Mouse (Mus musculus) thymus, adult 18-20 months (tissue): ENCODE measurements at regions not wholly inside any gene's neighbourhood (a gene's known extent, or its start where the extent isn't known, plus 50 kb on each side); places are given as distances from the start of the nearest gene placed in this dataset.

Experiments used
- DNase-seq, 2 experiments: peaks; one replicate each; pipeline ENCODE4 v3.0.0; 2022; ENCODE audit warnings: mixed read lengths in 2 of 2

DNA sequence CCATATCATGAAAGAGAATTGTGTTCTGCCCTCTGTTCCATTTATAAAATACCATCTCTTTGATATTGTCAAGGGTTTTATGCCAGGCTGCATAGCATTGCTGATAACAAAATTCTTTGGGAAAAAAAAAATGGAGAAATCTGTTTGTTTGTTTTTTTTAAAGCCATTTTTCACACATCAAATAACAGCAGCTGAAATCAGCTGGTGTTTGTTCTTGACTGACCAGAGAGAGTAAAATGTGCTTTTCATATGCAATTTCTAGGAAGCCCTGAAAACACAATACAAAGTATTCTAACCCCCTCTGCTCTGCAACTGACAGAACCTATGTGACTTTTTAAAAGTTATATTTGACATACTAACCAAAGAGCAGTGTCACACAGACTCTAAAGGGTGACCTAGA lies 270.0 kb downstream of the Mreg start:
- no peak for DNase-seq

DNA sequence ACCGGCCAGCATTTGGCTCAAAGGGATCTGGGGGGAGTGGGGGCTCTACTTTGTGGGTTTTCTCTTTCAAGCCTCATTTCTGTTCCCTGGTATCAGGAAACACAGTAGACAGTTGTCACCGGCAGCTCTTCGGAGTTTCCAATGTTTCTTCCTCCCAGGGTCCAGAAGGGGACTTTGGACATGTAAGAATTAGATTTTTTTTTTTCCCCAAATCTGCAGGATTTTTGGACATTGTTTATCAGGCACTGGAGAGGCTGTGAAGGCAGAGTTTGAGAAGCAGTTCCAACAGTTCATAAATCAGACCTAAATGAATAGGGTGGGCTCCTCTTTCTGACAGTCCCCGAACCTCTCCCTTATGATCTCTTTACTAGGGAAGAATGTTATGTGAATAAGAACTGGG lies 270.4 kb downstream of the Mreg start:
- no peak for DNase-seq

DNA sequence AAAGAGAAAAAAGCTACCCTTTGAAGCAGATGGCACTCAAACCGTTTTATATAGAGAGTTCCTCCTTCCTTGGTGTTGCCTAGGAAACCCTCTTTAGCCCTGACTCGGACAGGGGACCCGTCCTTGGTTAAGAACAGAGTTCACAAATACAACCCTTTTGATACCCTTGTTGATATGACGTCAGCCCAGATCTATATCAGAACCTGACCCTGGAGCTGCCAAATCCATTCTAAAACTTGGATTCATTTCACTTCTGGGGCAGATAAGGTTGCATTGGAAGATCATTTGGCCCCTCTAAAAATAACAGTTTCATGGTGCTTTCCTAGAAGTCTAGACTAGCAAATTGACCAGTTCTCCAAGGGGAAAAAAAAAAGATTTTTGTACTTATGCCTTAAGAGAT lies 271.2 kb downstream of the Mreg start:
- DNase-seq: no peak

DNA sequence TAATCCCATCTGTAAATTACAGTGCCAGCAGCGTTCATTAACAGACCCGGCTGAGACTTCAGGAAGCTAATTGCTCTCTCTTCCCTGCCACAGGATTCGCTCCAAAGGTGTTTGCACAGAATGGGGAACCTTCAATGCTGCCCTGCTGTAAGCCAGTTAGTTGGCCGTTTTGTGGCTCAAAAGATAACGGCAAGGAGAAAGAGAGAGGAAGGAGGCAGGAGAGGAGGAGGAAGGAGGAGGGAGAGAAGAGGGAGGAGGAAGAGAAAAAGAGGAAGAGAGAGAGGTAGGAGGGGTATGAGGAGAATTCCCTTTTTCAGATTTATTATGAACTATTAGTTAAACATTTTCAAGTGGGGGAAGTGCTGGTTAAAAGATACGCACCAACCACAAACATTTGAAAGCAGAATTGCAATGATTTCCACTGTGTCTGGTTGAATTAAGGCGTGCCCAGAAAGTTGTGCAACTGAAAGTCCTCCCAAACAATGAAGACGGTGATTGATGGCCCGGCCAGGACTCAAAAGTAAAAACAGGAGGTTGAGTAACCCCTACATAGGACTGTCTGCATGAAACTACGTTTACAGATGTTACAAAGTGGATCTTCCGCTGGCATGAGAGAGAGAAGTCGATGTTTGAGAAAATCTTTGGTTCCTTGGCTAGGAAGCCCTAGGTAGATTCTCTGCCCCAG lies 273.6 kb downstream of the Mreg start:
- DNase-seq: no peak

DNA sequence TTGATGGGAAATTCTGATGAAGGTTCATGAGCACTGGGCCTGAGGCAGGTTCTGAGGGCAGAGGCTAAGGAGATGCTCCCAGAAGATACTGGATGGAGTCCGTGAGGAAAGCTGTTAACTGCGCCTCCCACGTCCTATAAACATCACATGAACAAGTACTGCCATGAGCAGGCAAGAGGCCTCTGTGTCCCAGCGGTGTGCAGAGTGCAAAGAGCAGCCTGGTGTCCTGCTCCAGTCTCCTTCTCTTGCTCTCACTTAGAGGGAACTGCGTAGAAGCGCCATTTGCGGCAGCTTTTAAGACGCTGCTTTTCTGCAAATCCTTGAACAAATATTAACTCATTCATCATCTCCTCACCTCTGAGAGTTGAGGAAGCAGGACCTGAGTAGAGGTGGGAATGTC lies 274.2 kb downstream of the Mreg start:
- DNase-seq: no peak

DNA sequence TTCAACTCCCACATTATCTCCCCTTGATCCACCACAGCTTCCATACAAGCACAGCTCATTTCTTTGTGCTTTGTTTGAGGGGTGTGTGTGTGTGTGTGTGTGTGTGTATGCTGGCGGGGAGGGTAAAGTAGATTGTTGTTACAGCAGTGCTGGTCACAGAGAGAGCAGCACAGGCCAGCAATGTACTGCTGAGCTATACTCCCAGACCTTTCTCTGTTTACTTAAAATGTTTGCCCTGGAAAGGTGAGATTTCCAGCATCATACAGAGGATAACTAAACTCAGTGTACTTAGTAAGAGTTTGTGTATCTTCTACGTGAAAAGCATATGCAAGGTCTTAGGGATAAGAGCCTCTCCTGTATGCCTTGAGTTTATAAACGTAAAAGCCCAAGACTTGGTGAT lies 274.9 kb downstream of the Mreg start:
- no peak for DNase-seq

DNA sequence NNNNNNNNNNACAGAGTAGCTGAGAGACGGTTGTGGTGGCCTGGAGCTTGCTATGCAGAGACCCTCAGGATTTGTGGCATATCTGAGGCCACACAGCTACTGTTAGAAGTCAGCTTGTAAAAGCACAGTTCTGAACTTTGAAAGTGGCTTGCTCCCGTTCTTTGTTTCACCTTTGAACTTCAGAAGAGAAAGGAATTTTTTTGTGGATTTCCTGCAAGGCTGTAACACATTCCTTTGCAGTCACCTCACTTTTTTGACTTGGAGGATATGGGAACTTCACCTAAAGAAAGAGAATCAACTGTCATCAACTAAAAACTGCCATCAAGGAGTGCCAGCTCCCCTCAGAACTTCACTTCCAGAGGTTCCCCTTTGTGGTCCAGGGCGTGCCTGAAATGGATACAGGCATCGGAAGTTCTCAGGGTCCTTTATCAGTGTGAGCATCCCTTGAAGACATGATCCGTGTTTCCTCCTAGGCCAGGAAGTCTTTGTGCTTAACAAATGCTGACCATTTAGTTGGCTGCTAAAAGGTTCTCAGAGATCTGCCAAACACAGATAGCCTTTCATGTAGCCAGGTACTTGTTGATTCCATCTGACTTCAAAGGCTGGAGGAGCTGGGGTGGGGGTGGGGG lies 275.5 kb downstream of the Mreg start:
- no peak for DNase-seq

DNA sequence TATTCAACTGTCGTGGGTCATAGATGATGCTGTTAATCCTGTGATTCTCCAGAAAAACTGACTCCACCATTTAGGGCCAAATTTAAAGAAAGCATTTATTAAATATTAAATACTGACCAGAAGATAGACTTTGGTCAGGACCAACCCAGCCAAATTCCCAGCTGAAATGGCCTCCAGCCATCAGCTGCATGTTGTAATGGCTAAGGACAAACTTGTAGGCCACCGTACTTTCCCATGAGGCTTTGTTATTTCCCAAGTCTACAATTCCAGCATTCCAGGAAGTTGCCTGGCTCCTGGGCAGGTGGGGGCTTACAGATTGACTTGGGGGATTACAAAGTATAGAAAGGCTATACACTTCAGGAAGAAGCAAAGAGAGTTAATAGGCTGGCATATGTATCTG lies 272.5 kb upstream of the Fn1 start:
- no peak for DNase-seq

DNA sequence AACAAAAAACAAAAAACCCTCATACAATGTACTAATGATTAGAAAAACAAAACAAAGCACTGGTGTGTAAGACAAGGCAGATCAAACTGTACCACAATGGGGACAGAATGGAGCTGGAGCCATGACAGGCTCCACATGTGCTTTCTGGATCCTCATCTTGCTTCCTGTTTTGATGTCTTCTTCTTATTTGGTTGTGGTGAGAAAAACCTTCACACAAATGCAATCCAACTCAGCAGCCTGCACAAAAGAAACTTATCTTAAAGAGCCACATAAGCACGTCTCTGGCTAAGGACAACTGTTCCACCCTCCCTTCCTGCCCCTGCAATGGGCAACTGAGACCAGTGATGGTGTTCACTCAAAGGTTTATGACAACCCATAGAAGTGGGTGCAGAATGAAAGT lies 271.9 kb upstream of the Fn1 start:
- DNase-seq: no peak

DNA sequence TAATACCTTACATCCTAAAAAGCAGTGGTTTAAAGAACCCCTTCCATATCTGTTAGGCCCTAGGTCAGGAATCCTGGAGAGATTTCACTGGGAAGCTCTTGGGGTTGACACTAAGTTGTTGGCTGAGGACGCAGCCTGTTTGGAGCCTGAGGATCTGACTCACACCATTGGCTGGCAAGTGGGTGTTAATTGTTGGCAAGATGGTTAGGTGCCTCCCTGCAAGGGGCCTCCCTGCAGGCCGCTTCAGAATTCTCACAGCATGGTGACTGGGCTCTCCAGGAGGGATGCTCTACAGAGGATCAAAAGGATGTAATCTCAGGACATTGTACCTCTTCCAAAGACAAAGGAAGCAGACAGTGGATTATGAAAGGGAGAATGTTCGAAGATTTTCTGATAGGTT lies 270.7 kb upstream of the Fn1 start:
- no peak for DNase-seq

DNA sequence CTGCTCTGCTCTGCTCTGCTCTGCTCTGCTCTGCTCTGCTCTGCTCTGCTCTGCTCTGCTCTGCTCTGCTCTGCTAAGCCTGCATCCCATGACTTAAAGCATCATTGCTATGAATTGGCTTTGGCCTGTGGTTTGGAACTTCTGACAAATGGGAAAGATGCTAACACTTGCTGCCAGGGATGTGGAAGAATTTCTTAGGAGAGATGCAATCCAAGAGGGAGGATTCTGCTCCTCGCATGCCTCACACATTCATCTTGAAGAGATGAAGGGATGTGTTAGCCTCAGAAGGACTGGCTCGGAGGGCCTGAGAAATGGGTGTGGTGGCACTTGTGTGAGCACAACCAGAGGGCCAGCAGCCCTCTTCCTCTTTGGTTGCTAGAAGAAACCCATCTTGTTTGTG lies 268.5 kb upstream of the Fn1 start:
- no peak for DNase-seq

DNA sequence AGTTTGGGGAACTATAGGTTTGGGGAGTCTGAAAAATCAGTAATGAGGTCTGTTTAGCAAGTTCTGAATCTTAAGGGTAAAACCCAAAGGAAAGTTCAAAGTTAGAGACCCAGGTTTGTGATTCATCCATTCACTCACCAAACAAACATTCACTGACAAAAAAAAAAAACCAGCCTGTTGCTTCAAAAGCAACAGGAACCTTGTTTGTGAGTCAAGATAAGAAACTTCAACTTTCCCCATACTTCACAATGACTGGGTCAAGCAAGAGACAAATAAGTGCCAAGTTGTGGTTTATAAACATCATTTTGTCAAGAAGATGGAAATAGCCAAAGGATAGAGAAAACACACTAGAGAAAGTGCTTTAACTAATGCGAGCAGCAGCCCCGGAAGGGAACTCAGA lies 266.9 kb upstream of the Fn1 start:
- no peak for DNase-seq

DNA sequence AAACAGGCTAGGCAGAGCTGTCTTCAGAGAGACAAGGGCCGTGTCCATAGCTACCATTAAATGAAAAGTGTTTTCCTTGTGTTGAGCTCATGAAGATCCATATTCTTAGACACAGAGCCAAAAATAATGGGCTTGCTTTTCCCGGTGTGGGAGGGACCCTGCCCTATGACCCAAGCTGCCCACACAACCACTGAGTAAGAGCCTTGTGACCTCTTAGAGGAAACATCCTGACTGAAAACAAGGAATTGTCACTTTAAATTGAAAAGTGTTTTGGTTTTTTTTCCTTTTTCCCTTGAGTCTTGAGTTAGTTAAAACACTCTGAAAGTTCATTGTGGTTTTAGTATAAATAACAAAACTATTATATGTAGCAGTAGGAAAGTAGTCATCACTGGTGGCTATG lies 264.0 kb upstream of the Fn1 start:
- no peak for DNase-seq

DNA sequence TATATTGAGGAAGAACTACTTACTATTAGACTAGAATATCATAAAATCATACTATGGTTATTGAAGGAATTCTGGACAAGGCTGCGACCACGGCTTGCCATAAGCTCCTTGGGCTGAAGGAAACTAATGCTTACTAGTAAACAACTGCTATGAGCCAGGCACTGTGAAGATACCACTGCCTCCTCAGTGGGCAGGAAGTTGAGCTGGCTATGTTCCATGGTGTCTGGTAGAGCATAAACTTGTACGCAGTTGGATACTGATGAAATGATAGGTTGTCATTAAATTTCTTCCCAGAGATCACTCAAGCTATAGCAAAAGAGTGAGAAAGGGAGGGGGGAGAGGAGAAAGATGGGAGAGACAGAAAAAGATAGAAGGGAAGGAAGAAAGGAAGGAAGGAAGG lies 261.4 kb upstream of the Fn1 start:
- no peak for DNase-seq

DNA sequence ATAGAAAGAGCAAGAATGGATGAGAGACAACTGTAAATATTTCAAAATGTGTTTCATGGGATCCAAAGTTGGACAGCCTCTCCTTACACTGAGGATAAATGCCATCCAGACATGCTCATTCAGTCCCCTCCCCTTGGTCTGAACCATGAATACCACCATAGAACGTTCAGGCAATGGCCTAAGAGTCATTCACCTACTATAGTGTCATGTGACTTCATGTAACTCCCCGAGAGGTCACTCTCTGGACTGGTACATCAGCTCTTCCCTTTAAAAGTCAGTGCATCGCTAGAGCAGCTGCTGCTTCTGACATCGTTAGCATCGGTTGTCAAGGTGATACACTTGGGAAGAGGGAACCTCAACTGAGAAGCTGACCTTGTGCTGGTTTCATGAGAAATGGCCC lies 260.2 kb upstream of the Fn1 start:
- DNase-seq: no peak

DNA sequence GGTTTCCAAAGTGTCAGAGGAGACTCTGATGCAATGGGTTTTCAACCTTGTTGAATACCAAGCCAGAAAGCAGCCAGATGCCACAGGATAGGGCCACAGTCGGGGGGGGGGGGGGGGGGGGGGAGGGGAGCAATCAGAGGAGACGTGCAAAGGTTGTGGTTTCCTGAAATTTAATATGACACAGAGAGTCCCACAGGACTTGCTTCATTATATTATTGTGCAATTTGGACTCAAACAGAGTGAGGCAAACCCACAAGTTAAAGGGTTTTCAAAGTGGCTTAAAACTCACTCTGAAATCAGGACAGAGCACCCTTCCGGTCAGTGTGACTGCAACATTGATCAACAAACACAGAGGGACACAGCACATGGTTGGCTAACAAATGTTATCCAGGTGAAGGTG lies 259.4 kb upstream of the Fn1 start:
- no peak for DNase-seq

DNA sequence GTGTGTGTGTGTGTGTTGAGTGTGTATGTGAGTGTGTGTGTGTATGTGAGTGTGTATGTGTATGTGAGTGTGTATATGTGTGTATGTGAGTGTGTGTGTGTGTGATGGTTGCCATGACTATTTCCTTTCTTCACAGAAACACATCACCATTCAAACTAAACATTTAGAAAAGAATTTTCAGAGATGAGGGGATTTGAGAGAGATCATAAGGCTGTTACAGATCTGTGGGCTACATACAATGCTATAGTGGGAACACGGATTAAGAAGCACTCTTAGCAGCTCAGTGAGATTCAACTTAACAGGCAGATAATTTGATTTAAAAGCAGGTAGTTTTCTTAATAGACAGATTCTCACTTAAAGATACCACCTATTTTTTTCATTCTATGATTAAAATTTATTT lies 257.1 kb upstream of the Fn1 start:
- no peak for DNase-seq

DNA sequence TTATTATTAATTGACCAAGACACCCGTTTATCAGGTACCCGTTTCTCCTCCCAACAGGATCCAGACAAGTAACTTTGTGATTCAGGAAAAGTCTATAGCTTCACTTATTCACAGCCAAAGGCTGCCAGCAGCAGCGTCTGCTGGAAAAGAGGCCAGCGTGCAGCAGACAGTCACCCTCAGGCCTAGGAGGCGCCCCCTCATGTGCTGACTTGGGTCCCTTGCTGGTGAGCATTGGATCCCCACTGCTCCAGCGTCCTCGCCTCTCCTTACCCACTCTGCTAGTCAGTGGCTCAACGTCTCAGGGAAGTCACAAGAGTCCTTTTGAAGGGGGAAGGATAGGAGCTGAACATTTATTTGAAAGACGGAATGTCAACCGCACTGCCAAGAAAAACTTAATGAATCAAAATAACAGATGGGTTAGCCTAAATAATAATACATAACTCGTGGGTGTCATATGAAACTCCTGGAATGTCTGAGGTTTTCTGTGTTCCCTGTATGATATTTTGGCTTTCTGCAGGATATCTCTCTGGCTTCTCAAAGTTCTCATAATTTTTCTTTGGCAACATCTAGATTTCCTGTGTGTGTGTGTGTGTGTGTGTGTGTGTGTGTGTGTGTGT lies 256.6 kb upstream of the Fn1 start:
- DNase-seq: no peak

DNA sequence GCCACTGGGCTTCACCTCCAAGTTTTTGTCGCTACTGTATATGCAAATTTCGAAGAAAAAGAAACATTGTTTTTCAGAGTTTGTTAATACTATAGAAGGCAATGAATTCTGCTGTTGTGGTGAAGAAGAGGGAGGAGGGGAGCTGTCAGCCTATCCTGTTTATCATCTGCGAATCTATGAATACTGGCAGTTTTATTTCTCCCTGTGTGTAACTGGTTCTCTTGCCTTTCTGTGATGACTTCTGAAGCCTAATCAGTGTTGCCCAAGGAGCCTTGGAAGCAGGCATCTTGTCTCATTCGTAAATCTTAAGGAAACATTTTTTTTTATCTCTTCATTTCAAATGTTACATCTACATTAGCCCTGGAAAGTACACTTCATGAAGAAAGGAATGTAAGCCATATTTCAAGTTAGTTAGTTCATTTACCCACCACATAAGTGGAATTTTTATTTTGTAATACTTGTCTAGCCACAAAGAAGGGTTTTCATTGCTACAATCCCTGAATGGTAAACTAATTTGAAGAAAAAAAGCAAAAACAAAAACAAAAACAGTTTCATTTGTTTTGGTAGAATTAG lies 251.5 kb upstream of the Fn1 start:
- DNase-seq: no peak

DNA sequence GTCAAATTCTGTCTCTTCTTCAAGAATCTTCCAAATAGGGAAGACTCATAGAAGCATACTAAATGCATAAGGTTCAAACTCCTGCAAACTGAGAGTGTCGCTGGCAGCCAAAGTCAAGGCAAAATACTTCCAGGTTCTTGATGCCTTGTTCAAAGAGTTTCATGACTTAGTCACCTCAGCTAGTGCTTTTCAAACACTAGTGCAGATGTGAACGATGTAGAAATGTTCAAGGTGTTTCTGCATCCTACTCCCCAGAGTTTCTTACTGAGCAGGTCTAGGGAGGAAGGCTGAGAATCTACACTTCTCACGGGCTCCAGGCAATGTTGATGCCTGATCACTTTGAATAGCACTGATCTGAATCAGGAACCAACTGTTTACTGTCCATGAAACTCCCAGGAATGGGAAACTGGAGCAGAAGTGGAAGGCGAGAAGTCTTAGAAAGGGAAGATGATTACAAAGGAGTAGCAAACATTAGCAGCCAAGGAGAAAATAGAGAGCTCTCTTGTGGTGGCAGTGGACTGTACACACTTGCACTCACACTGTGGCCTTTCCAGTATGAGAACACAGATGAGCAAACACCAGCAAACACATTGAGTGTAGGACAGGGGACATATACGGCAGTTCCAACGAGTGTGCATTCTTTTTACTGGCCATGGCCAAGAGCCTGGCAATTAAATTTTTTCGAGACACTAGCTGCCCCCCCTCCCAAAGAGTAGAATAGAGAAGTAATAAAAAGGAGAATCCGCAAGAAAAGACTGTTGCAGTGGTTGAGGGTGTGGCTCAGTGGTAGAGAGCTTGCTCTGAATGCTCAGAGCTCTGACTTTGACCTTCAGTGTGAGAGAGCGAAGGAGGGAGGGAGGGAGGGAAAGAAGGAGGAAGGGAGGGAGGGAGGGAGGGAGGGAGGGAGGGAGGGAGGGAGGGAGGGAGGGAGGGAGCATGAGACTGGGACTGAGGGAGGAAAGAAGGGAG lies 247.4 kb upstream of the Fn1 start:
- DNase-seq: no peak

DNA sequence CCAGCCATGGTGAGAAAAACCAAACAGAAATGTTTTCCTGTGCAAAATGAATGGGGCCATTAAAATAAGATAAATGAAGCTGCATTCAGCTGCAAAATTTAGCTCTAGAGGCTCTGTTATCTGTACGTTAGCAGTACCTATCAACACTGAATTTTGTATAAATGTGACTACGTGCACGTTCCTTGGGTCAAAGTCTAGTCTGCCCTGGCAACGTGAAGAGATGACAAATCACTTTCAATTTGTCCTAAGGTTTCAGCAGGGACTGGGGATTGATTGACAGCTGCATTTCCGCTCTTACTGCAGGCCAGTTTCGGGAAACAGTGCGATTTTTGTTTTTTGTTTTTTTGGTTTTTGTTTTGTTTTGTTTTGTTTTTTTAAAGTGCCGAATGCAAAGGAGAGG lies 246.1 kb upstream of the Fn1 start:
- no peak for DNase-seq

DNA sequence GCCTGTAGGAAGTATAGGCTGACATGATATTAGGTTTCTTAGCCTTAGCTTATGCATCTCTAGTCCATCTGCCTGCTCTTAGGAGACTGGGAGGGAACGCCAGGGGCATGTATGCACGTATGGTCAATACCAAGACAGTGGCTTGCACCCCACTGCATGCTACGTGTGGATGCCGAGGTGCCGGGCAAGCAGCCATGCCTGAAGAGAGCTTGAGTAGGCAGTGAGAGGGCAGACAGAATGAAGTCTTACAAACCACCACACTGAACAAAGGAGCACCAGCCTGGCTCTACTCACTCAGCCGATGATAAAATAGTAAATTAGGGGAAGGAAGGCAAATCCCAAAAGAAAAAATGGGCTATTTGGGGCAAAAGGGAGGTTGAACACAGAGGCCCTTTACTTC lies 245.2 kb upstream of the Fn1 start:
- DNase-seq: no peak

DNA sequence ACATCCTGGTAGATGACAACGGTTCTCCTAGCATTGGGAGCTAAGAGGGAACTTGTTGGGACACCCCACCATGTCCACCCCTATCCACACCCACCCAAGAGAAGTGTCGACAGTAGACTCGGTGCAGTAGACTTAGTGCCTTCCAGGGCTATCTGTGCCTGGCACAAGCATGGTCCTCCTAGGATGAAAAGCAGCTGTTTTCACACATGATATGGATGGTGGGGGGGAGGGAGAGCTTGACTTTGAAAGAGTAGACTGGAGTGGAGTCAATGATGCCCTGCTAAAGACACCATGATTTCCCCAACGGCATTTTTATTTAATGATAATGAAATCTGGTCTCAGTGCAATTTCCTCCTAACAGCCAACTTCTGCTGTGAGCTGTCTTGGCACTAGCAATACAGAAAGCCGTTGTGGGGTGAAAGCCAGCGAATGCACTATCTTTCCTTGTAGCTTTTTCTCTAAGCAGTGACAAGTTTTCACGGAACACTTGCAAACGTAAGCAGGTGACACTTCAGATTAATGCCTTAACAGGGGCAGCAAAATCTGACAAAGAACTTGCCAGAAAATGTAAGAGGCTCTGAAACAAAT lies 244.6 kb upstream of the Fn1 start:
- no peak for DNase-seq
